Mouse (Mus musculus): ENCODE data around the gene Wipf1. TPM values are rescaled to one million over a fixed set of nuclear protein-coding genes. Genes with fewer than 3 reads are reported as not detected.

Wipf1 gene
- polyA plus RNA-seq, 1 experiment: 143 TPM

DNA sequence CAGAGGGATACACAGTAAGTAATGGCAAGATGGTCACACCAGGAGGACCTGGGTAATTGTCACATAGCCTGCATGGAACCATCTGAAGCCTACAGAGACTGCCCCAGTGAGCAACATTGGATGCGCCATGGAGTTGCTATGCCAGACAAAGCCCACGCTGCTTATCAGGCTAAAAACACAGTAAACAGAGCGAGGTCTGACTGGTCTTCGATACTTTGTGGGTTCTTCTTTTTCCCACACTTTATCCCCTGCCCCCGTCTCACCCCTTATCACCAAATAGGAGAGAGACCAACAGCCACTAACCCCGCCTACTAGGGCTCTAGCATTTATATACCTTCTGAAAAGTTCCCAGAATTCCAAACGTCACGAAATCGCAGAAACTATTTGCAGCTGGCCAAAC, 32.6 kb downstream of the Wipf1 start:
- Histone ChIP-seq H3K27ac (ENCODE audit: insufficient read depth, low read depth, low read length) (no peak overlapping the region), H3K4me1 (ENCODE audit: control insufficient read depth, insufficient read depth, low read length) (peaks cover 13% of the 10 kb centered on the region), H3K4me3 (ENCODE audit: insufficient read depth, low read length) (no peak overlapping the region)
- TF ChIP-seq POLR2A (IDR thresholded peaks at IDR 0.05; ENCODE audit: borderline replicate concordance, low read depth, low read length) (no peak), CTCF (IDR thresholded peaks at IDR 0.05; ENCODE audit: low read depth, low read length) (no peak)

DNA sequence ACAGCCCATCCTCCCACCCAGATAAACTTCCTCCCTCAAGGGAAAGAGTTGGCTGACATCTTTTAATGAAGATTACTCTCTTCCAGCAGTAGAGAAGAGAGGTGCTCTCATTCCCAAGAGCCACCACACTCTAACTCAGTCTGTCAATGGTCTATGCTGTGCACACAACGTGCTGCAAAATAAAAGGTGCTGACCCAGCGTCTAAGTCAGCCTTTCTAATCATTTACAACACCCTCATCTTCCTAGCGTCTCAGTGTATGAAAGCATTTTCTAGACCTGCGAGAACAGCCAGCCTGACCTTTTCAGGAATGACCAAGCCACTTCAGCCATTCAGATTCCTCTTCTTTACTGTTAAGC, 33.2 kb downstream of the Wipf1 start:
- H3K4me1 ChIP-seq (ENCODE audit: control insufficient read depth, insufficient read depth, low read length): peaks cover 13% of the 10 kb centered on the region
- H3K4me3 ChIP-seq (ENCODE audit: insufficient read depth, low read length): no peak overlapping the region
- TF ChIP-seq CTCF (IDR thresholded peaks at IDR 0.05; ENCODE audit: low read depth, low read length): no peak
- no peak for TF ChIP-seq POLR2A (IDR thresholded peaks at IDR 0.05; ENCODE audit: borderline replicate concordance, low read depth, low read length)
- H3K27ac ChIP-seq (ENCODE audit: insufficient read depth, low read depth, low read length): no peak overlapping the region

DNA sequence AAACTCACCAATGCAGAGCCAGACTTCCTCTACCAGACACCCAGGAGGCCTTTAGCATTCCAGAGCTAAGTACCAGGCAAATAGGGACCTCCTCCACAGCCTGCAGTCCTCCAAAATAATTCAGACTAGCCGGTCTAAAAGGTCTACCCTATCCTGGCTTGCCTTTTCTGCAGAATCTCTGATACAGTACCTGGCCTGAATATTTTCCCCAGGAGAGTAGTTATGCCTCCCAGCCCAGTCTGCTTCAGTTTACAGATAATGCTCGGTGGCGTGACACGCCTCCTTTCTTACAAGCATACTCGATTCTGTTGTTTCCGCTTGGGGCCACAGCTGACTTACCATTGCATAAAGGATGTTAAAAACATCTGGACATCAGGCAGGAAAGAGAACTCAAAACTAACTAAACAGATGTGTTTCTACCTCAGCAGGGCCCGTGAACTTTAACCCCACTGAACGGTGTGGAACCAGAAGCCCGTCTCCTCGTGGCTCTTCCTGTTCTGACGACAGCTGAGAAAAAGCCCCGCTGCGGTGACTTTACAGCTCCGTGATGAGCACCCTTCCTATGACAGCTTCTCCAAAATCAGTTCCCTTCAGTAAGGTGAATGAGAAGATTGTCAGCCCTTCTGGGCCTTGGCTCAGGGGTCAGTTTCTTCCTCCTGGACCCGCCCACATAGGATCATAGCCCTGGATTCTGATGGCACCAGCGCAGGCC, 33.8 kb downstream of the Wipf1 start:
- Histone ChIP-seq H3K4me1 (ENCODE audit: control insufficient read depth, insufficient read depth, low read length) (peaks cover 13% of the 10 kb centered on the region), H3K4me3 (ENCODE audit: insufficient read depth, low read length) (no peak overlapping the region), H3K27ac (ENCODE audit: insufficient read depth, low read depth, low read length) (no peak overlapping the region)
- TF ChIP-seq POLR2A (IDR thresholded peaks at IDR 0.05; ENCODE audit: borderline replicate concordance, low read depth, low read length) (no peak), CTCF (IDR thresholded peaks at IDR 0.05; ENCODE audit: low read depth, low read length) (no peak)

DNA sequence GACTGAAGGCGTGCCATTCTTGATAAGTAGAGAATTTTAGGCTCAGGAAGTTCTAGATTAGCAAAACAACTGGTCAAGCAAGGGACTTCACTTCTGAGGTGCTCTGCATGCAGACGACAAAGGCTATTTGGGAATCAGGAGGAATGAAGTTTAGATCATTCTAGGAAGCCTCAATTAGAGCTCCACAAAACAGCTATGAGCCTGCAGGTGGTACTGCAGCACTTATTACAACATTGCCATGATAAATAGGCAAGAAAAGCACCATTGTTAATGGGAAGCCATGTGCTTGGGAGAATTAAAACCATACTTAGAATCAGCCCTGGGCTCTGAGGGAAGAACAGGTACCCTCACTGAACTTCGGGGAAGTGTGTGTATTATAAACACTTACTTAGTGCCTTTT, 36.0 kb downstream of the Wipf1 start:
- Histone ChIP-seq H3K27ac (ENCODE audit: insufficient read depth, low read depth, low read length) (no peak overlapping the region), H3K4me1 (ENCODE audit: control insufficient read depth, insufficient read depth, low read length) (peaks cover 21% of the 10 kb centered on the region), H3K4me3 (ENCODE audit: insufficient read depth, low read length) (no peak overlapping the region)
- TF ChIP-seq CTCF (IDR thresholded peaks at IDR 0.05; ENCODE audit: low read depth, low read length) (no peak), POLR2A (IDR thresholded peaks at IDR 0.05; ENCODE audit: borderline replicate concordance, low read depth, low read length) (no peak)

DNA sequence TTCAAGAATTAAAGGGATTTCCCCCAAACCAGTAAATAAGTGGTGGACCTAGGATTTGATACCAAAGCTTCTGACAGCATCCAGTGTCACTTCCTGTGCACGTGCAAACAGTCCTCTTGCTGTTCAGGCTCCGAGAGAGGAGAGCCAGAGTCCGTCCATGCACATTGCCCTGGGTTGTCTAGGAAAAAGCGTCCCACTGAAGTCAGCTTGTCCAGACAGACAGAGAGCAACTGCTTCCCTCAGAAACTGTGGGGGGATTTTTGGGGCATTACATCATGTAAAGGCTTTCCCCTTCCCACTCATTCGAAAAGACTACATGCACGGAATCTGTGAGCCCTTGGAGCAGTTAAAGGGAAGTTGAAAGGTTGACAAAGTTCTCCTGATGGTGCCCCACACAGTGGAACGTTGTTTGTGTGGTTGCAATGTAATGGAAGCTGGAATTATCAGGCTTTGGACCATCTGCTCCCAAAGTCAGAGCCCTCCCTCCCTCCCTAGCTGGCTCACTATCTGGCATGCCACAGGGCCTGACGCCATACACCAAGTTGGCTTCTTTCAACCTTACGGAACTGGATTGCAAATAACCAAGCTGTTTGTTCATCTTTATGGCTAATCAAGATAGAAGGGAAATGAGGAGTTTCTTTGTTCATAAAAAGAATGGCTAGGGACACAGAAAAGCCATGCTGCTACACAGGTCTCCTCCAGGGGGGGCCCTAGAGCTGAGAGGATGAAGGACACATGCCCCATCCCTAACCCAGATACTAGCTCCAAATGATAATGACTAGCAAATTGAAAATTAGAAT, 37.9 kb downstream of the Wipf1 start:
- TF ChIP-seq CTCF (IDR thresholded peaks at IDR 0.05; ENCODE audit: low read depth, low read length): peak; percentile 46; the same call in 1 of the 2 replicates
- TF ChIP-seq POLR2A (IDR thresholded peaks at IDR 0.05; ENCODE audit: borderline replicate concordance, low read depth, low read length): no peak
- Histone ChIP-seq H3K4me1 (ENCODE audit: control insufficient read depth, insufficient read depth, low read length) (peaks cover 36% of the 10 kb centered on the region), H3K4me3 (ENCODE audit: insufficient read depth, low read length) (no peak overlapping the region), H3K27ac (ENCODE audit: insufficient read depth, low read depth, low read length) (no peak overlapping the region)

DNA sequence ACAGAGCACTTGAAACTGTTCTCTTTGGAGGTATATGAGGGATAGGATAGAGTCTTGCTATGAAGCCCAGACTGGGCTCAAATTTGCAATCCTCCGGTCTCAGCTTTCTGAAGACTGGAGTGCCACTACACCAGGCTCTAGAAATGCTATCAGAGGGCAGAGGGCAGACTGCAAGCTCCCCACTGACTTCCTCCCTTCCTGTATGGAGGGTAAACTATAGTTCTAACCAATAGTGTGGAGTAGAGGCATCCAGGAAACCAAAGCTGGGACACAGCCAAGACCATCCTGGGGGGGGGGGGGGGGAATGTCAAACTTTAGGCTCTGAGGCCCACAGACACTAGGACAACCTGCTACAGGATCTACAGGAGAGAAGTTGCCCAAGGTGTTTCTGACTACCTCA, 39.1 kb downstream of the Wipf1 start:
- H3K27ac ChIP-seq (ENCODE audit: insufficient read depth, low read depth, low read length): no peak overlapping the region
- peaks cover 28% of the 10 kb centered on the region for H3K4me1 ChIP-seq (ENCODE audit: control insufficient read depth, insufficient read depth, low read length)
- H3K4me3 ChIP-seq (ENCODE audit: insufficient read depth, low read length): no peak overlapping the region
- no peak for TF ChIP-seq POLR2A (IDR thresholded peaks at IDR 0.05; ENCODE audit: borderline replicate concordance, low read depth, low read length)
- no peak for TF ChIP-seq CTCF (IDR thresholded peaks at IDR 0.05; ENCODE audit: low read depth, low read length)

DNA sequence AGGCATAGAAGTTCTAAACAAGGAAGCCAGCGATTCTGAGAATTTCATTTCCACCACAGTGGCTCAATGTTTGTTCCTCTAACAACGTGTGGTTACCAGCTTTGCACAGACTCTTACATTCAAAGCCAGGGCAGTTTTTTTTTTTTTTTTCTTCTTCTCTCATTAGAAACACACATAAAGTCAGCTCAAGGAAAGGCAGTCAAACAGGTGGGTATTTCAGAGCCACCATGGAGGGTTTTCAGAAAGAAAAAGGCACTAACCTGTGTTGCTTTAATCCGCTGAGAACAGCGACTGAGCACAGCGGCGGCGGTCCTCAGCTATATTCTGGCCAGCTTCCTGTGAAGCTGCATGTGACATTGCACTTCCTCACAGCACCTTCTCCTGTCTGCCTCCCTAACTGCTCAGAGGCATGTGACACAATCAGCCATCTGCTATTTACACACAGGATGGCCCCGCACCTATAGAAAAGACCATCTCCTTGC, 43.4 kb downstream of the Wipf1 start:
- peak overlapping the region; percentile 84 for H3K4me3 ChIP-seq (ENCODE audit: insufficient read depth, low read length)
- TF ChIP-seq CTCF (IDR thresholded peaks at IDR 0.05; ENCODE audit: low read depth, low read length) (no peak), POLR2A (IDR thresholded peaks at IDR 0.05; ENCODE audit: borderline replicate concordance, low read depth, low read length) (no peak)
- peak overlapping the region; percentile 96 for H3K27ac ChIP-seq (ENCODE audit: insufficient read depth, low read depth, low read length)

DNA sequence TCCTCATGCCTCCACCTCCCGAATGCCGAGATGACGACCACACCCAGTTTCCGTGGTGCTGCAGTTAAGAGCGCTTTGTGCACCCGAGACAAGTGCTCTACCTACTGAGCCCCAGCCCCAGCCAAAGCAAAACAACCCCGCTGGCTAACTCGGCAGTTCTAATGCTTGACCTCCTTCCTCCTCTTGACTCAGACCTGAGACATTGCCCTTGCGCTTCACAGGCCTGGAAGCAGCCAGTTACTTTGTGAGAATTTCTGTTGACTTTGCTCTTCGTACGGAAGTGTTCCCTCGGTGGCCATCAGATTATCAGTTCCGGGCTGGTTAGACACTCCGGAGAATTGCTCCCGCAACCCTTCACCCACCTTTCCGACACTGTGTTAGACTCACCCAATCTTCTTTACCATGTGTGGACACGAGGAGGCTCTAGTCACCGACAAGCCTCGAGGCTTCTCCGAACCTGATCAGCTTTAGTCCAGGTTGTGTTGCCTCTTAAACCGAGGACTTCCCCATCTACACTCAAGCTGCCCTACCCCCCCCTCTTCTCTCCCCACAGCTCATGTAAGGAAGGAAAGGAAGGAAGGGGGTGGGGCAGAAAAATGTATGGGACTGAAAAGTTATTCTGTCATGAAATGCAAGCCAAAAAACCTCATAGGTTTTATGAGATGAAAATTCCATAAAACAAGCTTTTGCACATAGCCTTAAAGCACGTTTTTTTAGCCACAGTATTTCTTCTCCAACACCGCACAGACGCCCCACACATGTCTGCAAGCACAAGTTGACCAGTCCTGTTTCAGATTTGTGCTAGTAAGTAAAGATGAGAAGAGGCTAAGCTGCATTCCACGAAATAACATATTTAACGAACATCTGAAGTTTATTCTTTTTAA, 44.1 kb downstream of the Wipf1 start:
- Histone ChIP-seq H3K4me3 (ENCODE audit: insufficient read depth, low read length) (peak overlapping the region; percentile 84), H3K4me1 (ENCODE audit: control insufficient read depth, insufficient read depth, low read length) (peaks cover 42% of the 10 kb centered on the region), H3K27ac (ENCODE audit: insufficient read depth, low read depth, low read length) (peak overlapping the region; percentile 96)
- no peak for TF ChIP-seq CTCF (IDR thresholded peaks at IDR 0.05; ENCODE audit: low read depth, low read length)
- TF ChIP-seq POLR2A (IDR thresholded peaks at IDR 0.05; ENCODE audit: borderline replicate concordance, low read depth, low read length): 0 out of 2 replicates have a peak, but pooled peaks have one; percentile 48

More for the DNA sequence above, 43.4 kb downstream of the Wipf1 start:
- H3K4me1 ChIP-seq (ENCODE audit: control insufficient read depth, insufficient read depth, low read length): peaks cover 44% of the 10 kb centered on the region

DNA sequence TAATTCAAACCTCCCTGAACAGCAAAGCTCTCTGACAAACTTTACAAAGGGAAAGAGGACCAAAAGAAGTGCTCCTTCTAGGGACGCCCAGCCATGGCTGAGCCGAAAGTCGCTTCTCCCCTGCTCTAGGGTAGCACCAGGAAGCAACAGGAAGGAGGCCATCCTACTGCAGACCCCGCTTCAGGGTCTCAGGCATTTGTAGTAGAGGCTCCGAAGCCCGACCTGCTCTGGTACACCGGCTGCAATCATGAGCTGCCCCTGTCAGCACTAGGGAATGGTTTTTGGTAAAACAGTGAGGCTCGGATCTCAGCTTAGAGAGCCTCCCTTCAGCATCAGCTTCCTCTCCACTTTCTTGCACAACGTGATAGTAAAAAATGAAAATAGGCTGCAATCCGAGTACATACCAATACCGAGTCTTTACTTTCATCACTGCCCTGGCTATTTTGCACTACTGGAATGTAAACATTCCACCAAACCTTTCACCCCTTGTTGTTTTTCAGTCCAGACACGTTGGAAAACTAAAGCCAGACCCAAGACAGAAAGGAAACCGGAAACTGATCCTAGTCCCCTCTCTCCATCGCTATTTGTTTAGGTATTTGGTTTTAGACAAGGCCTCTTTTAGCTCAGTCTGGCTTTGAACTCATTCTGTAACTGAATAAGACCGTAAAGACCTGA, 44.8 kb downstream of the Wipf1 start:
- peaks cover 35% of the 10 kb centered on the region for H3K4me1 ChIP-seq (ENCODE audit: control insufficient read depth, insufficient read depth, low read length)
- H3K4me3 ChIP-seq (ENCODE audit: insufficient read depth, low read length): peak overlapping the region; percentile 84
- no peak for TF ChIP-seq POLR2A (IDR thresholded peaks at IDR 0.05; ENCODE audit: borderline replicate concordance, low read depth, low read length)
- no peak for TF ChIP-seq CTCF (IDR thresholded peaks at IDR 0.05; ENCODE audit: low read depth, low read length)
- peak overlapping the region; percentile 96 for H3K27ac ChIP-seq (ENCODE audit: insufficient read depth, low read depth, low read length)
